Mouse (Mus musculus) lung, postnatal 25 days (tissue): ENCODE data around the gene Rnf166.

Source experiments
- DNase-seq: peaks from one replicate; pipeline ENCODE4 v3.0.0; 2022; ENCODE audit warnings: low spot score

The Rnf166 gene

DNA sequence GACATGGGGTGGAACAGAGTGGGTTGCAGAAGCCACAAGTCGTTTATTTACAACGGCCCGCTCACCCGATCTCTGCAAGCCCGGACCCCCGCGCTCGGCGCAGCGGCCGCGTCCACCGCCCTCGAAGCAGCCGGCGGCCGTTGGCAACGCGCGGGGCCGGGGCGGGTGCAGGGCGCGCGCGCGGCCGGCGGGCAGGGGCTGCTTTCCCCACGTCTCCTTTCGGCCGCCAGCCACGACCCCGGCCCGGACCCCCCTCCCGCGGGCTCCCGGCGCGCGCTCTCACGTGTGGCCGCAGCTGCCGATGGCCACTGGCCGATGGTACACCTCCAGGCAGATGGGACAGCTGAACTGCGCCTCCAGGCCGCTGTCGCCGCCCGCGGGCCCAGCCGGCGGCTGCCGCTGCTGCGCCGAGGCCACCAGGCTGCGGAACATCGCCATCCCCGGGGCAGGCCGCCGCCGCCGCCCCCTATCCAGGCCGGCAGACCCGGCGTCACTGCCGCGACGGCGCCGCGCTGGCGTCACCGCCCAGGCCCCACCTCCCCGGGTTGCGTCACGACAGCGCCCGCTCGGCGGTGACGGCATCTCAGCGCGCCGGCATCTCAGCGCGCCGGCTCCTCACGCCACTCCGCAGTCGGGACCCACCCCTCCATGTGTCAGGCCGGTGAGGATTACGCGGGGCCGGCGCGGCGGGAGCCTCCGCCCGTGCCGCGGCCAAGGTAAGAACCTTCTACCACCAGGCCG, at the start of gene Rnf166, which contains the start of gene Ctu2:
TSS of gene Rnf166 (minus strand) at position 485 of the 741 bp plus-strand sequence.
TSS of gene Ctu2 (plus strand) at position 564 of the 741 bp plus-strand sequence.
- peak; percentile 90 for DNase-seq

DNA sequence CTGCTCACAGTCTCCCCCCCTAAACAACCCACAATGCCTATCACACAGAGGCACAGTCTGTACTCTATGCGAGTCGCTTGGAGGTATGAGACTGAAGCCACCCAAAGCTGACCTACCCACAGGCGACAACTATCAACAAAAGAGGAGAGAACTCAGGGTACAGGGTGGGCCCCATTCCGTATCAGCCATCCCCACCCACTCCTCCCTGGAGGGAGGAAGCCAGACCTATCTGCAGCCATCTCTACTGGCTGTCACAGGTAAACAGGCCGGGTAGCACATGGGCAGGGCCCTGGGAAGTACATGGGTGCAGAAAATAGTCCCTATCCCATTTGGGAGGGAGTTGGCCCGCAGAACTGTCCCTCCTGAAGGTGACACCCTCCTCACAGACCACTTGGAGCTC, 49.1 kb upstream of the Rnf166 start:
- no peak for DNase-seq

DNA sequence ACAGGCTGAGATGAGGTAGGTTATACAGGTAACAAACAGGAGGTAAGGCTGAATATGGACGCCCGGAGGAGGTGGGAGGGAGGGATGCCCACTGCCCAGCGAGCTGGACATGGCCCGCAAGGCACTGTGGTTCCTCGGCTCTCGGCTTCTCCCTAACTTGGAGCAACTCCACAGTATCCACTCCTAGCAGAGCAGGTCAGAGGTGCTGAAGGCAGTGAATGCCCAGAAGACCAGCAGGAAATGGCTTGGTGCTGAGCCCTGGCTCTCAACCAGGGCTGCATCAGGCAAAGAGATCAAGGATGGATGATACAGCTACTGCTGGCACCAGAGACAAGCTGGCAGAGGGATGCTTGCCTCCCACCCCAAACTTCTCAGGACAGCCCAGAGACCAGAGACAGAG, 48.6 kb upstream of the Rnf166 start:
- no peak for DNase-seq

DNA sequence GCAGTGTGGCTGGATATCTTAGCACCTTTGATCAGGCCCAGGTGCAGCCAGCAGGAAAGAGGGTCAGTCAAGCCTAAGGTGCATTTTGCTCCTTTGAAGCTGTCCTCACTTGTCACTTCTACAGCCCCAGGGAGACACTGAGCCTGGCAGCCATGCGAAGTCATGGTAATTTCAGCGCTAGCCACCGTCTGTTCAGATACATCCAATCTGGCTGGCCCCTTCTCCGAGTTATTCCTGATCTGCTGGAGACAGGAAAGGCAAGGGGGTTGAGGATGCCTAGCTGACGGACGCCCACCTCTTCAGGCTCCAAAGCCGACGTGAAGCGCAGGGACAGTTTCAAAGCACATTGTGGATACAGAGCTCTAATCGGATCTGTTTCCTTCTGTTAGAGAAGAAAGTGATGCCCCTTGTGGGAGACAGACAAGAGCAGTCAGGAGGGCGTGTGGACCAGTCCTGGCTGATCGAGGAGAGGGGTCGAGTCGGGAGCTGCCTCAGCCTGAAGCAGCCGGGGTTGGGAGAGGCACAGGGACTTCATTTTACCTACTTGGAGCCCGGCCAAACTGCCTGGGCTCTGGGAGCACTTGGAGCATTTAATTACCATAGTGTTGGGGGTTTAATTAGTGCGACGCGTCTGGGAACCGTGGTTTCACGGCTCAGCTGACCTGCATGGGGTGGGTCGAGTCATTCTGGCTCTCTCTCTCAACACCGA, 47.9 kb upstream of the Rnf166 start:
- no peak for DNase-seq

DNA sequence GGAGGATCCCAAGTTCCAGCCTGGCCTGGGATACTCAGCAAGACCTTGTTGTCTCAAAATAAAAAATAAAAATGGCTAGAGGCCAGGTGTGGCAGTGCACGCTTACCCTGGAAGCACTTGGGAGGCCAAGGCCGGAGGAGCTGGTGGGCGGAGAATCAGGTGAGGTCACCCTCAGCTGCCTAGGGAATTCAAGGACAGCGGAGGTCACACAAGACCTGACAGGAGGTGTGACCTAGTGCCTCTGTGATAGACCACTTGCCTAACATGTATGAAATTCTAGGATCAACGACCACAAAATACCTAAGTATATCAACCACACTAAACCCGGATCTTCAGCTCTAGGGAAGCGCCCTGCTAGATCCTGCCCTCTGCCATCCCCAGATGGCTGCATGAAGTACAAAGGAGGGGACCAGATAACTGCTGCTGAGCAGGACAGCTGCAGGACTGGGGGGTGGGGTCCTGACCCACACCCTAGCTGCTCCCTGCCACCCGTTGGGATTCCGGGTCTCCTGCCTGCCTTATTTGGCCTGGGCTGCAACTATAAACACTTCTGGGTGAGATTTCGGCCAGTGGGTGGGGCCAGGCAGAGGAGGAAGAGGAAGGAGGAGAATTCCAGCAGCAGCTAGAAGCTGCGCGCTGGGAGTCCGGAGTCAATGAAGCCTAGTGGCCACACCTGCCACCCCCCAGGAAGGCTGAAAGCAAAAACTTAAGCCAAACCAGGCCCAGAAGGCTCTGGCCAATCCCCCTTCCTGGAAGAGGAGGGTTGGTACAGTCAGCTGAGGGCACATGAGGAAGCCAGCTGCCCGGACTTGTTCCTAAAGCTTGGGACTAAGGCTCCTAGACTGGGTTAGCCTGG, 47.2 kb upstream of the Rnf166 start:
- DNase-seq, result peak; percentile 87

DNA sequence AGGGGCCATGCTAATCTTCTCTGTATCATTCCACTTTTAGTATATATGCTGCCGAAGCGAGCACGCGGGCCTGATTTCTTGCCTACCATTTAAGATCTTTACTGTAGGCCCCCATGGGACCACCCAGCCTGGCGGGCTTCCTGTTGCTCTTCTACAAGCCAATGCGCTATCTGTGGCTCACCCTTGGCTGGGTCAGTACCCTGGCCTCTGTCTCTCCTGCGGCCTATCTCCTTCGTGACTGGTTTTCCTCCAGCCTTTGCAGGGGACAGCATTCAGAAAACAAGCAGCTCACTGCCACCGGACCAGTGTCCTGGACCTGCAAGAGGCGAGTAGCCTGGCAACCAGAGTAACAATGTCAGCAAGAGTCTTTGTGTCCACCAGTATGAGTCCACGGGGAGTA, 44.7 kb upstream of the Rnf166 start:
- DNase-seq, result no peak

DNA sequence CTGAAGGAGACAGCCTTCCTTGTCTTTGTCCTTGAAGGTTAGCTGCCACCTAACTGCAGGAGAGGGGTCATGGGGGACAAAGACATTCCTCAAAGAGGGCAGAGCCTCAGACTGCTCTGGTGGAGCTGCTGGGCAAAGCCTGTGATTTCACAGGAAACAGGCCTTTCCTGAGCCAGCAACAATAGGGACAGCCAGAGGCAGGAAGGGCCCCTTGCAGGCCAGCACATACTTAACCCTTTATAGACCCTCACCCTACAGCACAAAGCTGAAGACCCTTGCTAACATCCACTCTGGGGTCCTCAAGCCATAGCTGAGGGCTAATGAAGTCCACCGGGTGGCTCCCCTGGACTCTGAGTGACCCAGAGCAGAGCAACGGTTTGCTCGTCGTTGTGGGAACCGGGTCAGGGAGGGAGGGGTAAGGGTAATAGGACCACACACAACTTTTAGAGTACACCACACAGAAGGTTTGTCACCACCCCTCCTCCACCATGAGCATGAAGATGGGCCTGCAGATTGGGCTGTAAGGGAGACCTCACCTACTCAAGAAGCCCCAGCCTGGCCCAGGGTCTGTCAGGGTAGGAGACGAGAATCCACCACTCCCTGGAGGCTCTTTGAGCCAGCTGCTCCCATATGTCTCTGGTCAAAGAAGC, 41.8 kb upstream of the Rnf166 start:
- DNase-seq, result peak; percentile 80

DNA sequence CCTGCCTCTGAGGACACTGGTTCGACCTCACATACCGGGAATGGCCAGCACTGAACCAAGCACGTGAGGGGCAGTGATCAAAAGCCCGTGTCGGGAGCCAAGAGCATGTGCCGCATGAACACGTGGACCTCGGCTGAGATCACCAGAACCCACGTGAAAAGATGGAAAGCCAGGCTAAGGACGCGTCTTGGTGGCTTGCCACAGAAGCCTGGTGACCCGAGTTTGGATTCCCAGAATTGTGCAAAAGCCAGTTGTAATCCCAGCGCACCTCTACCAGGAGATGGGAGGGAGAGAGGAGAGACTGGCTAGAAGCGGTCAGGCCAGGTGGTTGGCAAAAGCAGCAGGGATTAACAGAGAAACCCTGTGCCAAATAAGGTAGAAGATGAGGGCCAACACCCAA, 39.8 kb upstream of the Rnf166 start:
- DNase-seq, result no peak

DNA sequence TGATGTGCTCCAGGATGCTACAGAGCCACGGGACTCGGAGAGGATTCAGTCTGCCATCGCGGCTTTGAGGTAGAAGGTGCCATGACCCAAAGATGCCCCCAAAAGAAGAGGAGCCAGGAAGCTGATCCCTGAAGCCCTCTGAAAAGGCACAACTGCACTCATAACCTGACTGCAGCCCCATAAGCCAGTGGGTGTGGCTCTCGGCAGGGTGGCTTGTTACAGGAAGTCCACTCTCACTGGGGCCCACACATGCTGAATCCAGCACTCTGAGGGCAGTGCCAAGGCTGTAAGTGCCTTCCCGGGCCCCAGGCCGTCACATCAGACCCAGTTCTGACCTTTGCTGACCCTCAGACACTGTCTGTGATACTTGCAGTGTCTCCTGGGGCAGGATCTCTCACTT, 36.5 kb upstream of the Rnf166 start:
- no peak for DNase-seq

DNA sequence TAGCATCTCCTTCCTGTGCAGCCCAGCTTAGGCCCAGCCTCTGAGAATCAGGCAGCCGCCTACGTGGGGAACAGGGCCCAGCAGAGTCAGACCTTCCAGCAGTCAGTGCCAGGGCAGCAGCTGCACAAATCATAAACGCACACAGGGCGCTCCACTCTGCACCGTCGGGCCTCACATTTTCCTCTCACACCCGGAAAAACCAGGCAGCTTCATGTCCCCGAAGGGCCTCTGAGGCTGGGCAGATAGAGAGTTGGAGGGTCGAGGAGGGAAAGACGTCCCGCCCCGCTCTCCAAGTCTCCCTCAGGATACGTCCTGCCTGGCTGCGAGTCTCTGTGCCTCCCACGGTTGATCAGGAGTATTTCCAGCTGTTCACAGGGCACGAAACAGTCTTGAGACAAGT, 35.7 kb upstream of the Rnf166 start:
- DNase-seq, result no peak

DNA sequence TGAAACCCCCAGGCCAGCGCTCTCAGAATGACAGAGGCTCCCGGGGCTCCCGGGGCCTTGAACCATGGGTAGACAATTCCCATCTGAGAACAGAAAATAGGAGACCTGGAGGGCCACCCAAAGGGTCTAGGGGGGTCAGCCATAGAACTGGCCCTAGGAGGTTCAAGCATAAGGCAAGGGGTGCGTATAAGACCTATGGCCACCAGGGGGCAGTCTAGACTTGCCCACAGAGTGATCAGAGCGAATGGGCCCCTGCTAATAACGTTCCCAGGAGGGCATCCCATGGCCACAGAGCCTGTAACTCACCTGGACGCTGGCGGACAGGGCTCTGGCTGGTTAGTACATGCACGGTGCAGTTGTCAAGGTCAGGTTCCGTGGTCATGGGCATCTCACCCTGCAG, 25.0 kb upstream of the Rnf166 start:
- DNase-seq, result peak; percentile 80

DNA sequence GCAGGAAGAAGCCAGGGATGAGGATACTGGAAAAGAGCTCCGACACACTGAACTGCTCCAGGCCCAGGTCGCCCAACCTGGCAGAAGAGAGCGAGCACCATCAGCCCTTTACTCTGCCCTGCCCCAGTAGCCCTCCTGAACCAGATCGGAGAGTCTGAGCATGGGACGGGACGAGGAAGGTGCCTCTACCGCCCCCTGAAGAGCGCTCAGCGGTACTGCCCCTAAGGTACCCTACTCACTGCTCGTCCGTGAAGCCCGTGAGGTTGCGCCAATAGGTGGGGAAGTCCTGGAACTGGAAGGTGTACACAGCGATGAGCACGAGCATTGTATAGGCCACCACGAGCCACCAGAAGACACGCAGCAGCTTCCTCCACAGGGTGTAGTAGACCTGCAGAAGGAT, 22.0 kb upstream of the Rnf166 start:
- no peak for DNase-seq

DNA sequence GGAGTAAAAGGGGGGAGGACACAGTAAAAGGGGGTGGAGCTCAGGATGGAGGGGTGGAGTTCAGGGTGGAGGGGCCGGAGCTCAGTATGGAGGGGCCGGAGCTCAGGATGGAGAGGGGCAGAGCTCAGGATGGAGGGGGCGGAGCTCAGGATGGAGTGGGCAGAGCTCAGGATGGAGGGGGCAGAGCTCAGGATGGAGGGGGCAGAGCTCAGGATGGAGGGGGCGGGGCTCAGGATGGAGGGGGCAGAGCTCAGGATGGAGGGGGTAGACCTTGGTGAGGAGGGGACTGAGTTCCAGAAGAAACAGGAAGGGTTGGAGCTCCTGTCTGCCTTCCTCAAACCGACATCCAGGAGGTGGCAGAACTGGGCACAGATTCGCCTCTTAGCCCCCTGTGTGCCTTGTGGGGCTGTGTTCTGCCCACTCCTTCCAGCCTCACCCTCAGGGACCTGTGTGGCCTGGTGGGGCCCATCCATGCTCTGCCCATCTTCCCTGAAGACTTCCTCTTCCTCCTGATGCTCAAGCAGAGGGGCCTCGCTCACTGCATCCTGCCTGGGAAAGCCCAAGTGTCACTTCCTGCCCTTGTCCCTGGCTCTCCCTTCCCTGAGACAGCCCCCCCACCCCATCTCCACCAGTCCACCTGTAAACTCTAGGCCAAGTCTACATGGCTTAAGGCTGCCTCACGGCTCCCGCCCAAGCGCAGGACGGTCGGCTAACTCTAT, 21.3 kb upstream of the Rnf166 start:
- DNase-seq, result no peak

DNA sequence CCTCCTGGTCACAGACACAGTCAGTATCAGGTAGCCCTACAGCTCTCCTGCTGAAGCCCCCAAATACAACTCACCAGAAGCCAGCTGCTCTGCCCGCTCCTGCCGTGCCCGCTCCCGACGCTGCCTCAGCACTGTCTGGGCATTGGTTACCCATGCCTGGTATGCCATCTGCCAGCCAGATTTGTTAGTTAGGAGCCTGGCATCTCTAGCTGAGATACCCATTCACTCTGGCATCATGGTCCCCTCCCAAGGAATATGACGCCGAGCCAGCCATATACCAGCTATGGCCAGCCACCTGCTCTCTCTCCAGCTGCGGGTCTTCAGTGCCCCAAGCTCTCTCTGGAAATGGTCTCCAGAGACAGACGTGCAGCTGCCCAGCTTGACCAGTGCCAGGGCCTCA, 12.5 kb upstream of the Rnf166 start:
- DNase-seq, result no peak

DNA sequence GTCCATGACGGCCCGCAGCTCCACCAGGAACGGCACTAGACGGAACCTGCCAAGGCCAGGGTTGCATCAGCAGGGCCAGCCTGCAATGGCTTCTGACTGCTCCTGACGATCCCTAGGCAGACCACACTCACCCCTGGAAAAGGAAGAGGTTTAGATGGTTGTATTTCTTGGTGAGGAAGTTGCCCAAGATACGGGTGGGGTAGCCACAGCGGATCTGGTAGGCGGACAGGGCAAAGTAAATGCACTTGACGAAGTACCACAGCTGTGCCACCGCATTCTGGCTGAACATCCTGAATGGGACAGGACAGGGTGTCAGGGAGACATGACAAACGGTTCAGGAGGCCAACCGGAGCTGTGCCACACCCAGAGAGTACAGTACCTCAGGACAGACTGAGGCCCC, 9.0 kb upstream of the Rnf166 start:
- DNase-seq, result peak; percentile 34

DNA sequence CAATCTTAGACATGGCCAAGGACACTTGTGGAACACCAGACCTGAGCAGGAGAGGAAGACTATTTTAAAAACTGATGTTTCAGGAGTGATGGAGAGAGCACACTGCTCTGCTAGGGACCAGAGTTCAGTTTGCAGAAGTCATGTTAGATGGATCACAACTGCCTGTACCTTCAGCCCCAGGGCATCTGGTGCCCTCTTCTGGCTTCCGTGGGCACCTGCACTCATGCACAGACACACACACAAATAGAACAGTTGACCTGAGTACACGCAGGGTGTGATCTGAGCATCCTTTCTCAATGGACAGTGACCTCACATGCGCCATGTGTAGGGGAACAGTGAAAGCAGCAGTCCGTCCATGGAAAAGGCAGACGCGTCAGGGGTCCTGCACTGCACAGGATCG, 8.0 kb upstream of the Rnf166 start:
- no peak for DNase-seq

DNA sequence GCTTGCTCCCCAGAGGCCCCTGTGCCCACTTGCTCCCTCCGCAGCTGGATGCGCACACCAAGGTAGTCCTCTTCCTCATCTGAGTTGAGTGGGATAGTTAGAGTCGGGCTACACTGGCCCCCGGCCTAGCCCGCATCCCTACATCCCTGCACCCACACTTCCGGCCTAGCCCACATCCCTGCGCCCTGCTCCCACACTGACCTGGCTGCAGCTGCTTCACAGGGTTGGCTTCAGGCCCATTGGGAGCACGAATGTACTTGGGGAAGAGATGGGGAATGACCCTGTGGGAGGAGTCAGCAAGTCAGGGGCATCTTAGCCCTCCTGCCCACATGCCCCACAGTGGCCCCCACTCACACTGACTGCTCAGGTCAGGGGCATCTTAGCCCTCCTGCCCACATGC, 6.6 kb upstream of the Rnf166 start:
- no peak for DNase-seq

DNA sequence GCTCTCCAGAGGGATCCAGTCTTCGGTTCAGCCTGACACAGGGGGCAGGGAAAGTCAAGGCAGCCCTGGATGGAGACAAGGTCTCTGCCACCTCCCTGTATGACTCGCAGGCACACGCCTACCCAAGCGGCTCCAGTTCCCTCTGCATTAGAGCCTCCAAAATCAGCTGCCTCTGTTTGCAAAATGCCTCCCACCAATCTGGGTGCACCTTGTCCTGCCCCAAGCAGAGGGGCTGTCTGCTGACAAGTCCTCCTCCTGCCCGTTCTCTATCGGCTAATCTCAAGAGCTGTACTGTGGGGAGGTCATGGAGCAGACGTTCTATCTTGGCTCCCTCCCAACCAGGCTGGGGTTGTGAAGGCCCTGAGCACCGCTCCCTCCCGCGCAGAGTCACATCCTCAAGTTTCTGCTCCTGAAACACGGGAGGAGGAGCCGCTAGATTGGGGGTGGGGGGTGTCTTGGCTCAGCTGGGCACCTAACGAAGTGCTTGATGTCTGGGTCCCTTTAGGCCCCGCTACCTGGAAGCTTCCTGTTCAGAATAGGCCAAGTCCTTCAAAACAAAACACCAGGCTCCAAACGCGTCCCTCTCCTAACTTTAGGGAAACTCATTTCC, 808 bp downstream of the Rnf166 start:
- DNase-seq, result no peak

DNA sequence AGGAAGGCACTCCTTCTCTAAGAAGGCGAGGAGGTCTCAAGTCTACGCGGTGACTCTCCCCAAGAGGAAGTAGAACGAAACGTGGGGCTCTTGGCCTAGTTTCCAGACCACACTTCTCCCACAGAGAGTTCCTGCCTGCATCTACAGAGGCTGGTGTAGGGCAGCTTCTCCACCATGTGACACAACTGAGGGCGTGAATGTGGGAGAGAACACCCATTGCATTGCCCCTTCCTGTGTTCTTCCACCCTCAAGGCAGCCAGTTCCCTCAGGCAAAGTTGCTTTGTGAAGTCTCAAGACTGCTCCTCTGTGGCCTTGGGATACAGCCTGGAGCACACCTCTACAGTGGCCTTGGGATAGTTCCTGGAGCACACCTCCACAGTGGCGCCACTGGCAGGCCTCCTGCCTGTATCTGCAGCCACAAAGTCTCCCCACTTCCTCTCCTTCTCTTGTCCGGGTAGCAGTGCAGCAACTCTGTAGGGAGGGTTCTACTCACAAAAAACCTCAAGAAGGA, 1.9 kb downstream of the Rnf166 start:
- DNase-seq, result peak; percentile 49

DNA sequence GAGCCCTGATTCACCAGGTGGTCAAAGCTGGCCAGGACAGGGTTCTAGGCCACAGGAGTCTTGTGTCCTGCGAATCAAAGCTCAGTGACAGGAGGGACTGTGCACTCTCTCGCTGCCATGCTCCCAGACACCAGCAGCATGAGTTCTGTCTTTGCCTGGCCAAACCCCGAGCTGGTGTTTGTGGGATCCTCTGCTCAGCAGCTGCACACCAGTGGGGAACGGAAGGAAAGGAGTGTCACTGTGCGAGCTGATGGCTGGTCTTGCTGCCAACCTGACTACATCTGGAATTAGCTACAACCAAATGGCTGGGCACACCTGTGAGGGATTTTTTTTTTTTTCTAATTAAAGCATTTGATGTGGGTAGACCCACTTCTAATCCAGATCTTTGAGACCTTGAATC, 5.2 kb downstream of the Rnf166 start:
- DNase-seq, result no peak

DNA sequence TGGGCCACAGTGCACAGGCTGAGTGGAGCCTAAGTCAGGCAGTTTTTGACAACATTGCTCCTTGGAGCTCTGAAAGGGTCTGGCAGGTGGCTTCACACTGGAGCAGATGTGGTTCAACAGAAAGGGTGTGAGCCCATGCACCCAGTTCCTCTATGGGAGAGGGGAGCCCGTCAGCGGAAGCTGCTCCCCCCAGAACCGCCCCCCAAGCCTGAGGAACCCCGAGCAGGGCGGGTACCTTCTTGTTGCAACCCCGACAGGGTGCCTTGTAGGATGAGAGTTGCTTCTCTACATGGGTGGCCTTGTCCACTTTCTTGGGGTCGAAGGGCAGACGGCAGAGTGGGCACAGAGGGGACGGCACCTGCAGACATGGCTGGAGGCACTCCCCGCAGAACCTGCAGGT, 5.9 kb downstream of the Rnf166 start:
- DNase-seq, result no peak
